Mouse (Mus musculus) C2C12 (cell line): Measurements from ENCODE around the gene Taf1c.

Experiments
- CEBPB ChIP-seq: IDR thresholded peaks from one replicate; pipeline ENCODE4 v1.6.1; 2011; ENCODE audit warnings: low read depth, mild to moderate bottlenecking, control low read depth, moderate library complexity
- CTCF ChIP-seq: IDR thresholded peaks from one replicate; pipeline ENCODE4 v1.5.1; 2011; ENCODE audit not compliant: control insufficient read depth, insufficient read depth, insufficient read length
- FOSL1 ChIP-seq: IDR thresholded peaks from one replicate; pipeline ENCODE4 v1.8.0; 2011; ENCODE audit warnings: mild to moderate bottlenecking, low read length; ENCODE audit not compliant: poor library complexity, insufficient read depth, severe bottlenecking
- MAX ChIP-seq: IDR thresholded peaks from one replicate; pipeline ENCODE4 v1.6.1; 2011; ENCODE audit warnings: mild to moderate bottlenecking, control low read depth
- MYOD1 ChIP-seq: IDR thresholded peaks from one replicate; pipeline ENCODE4 v1.6.1; 2011; ENCODE audit warnings: low read depth; ENCODE audit not compliant: control insufficient read depth, insufficient read length
- MYOG ChIP-seq: IDR thresholded peaks from one replicate; pipeline ENCODE4 v1.6.1; 2011; ENCODE audit not compliant: control insufficient read depth, insufficient read length; ENCODE audit errors: extremely low read depth
- USF1 ChIP-seq: IDR thresholded peaks from one replicate; pipeline ENCODE4 v1.6.1; 2011; ENCODE audit warnings: low read depth, mild to moderate bottlenecking, control low read depth, moderate library complexity

GRCm38 (mm10) chr8:119568251-119568650 is 36.8 kb downstream of the Taf1c start:
- no peak for TF ChIP-seq CEBPB
- no peak for TF ChIP-seq CTCF
- TF ChIP-seq MAX = no peak
- no peak for TF ChIP-seq MYOG
- TF ChIP-seq MYOD1 = no peak
- TF ChIP-seq USF1 = no peak
- no peak for TF ChIP-seq FOSL1
